Mouse (Mus musculus): Measurements from ENCODE around the gene Gjc3. TPM values are rescaled to one million over a fixed set of nuclear protein-coding genes. Genes with fewer than 3 reads are reported as not detected.
"Not testable (repeated sequence)": the region's sequence is repeated elsewhere in the genome, so short reads cannot be mapped to it uniquely, and the experiment has no call there.

Gjc3 gene
- total RNA-seq (2021), result 1 to 10 TPM; 2.3 to 2.4 TPM
- long read RNA-seq, experiment 1, full-length matches to known transcripts, result 1 of 1 reads
- long read RNA-seq, experiment 1, partial matches to known transcripts, result 0 of 1 reads
- long read RNA-seq, experiment 1, other reads (novel, unspliced or antisense), result 0 of 1 reads
- long read RNA-seq, experiment 2, full-length matches to known transcripts, result 1 of 2 reads
- long read RNA-seq, experiment 2, partial matches to known transcripts, result 0 of 2 reads
- long read RNA-seq, experiment 2, other reads (novel, unspliced or antisense), result 1 of 2 reads

- DNase-seq (ENCODE audit: low spot score in 2 of 2), result no peak
Observed at GRCm38 (mm10) chr5:137962945-137963344, at the start of gene Gjc3. TSS of gene Gjc3 (minus strand) at chr5:137963098.

- DNase-seq (ENCODE audit: low spot score in 2 of 2), result no peak
Observed at GRCm38 (mm10) chr5:138012382-138012781, 49.5 kb upstream of the Gjc3 start.

GRCm38 (mm10) chr5:138009437-138009836 is 46.5 kb upstream of the Gjc3 start:
- DNase-seq (ENCODE audit: low spot score in 2 of 2), result no peak

- DNase-seq (ENCODE audit: low spot score in 2 of 2), result no peak
Observed at GRCm38 (mm10) chr5:137986351-137986750, 23.5 kb upstream of the Gjc3 start.

- DNase-seq (ENCODE audit: low spot score in 2 of 2), result peak in 1 of 2 experiments; percentile 11
Observed at GRCm38 (mm10) chr5:137981300-137981699, 18.4 kb upstream of the Gjc3 start, which contains the start of gene Azgp1. TSS of gene Azgp1 (plus strand) at chr5:137981520.

- no peak for DNase-seq (ENCODE audit: low spot score in 2 of 2)
Observed at GRCm38 (mm10) chr5:137979081-137979480, 16.2 kb upstream of the Gjc3 start.

- DNase-seq (ENCODE audit: low spot score in 2 of 2), result no peak
Observed at GRCm38 (mm10) chr5:137977291-137977690, 14.4 kb upstream of the Gjc3 start.

- no peak for DNase-seq (ENCODE audit: low spot score in 2 of 2)
Observed at GRCm38 (mm10) chr5:137975434-137975833, 12.5 kb upstream of the Gjc3 start.

- no peak for DNase-seq (ENCODE audit: low spot score in 2 of 2)
Observed at GRCm38 (mm10) chr5:137974724-137975123, 11.8 kb upstream of the Gjc3 start.

- DNase-seq (ENCODE audit: low spot score in 2 of 2), result no peak
Observed at GRCm38 (mm10) chr5:137973738-137974137, 10.8 kb upstream of the Gjc3 start.

- no peak for DNase-seq (ENCODE audit: low spot score in 2 of 2)
Observed at GRCm38 (mm10) chr5:137973161-137973560, 10.3 kb upstream of the Gjc3 start.

- no peak for DNase-seq (ENCODE audit: low spot score in 2 of 2)
Observed at GRCm38 (mm10) chr5:137966492-137966891, 3.6 kb upstream of the Gjc3 start.

GRCm38 (mm10) chr5:137956404-137956803 is 6.5 kb downstream of the Gjc3 start:
- no peak for DNase-seq (ENCODE audit: low spot score in 2 of 2)

- peak in 1 of 2 experiments; percentile 4 for DNase-seq (ENCODE audit: low spot score in 2 of 2)
Observed at GRCm38 (mm10) chr5:137951218-137951617, 11.7 kb downstream of the Gjc3 start.

GRCm38 (mm10) chr5:137947303-137947702 is 15.6 kb downstream of the Gjc3 start:
- no peak for DNase-seq (ENCODE audit: low spot score in 2 of 2)

GRCm38 (mm10) chr5:137943133-137943532 is 19.8 kb downstream of the Gjc3 start:
- DNase-seq (ENCODE audit: low spot score in 2 of 2), result no peak

- DNase-seq (ENCODE audit: low spot score in 2 of 2), result no peak
Observed at GRCm38 (mm10) chr5:137940948-137941347, 21.9 kb downstream of the Gjc3 start.

GRCm38 (mm10) chr5:137937238-137937637 is 25.7 kb downstream of the Gjc3 start:
- no peak for DNase-seq (ENCODE audit: low spot score in 2 of 2)

GRCm38 (mm10) chr5:137936486-137936885 is 26.4 kb downstream of the Gjc3 start:
- no peak for DNase-seq (ENCODE audit: low spot score in 2 of 2)

GRCm38 (mm10) chr5:137933934-137934333 is 29.0 kb downstream of the Gjc3 start:
- not testable (repeated sequence) for DNase-seq (ENCODE audit: low spot score in 2 of 2)

GRCm38 (mm10) chr5:137928439-137928838 is 34.5 kb downstream of the Gjc3 start:
- DNase-seq (ENCODE audit: low spot score in 2 of 2), result no peak

GRCm38 (mm10) chr5:137922171-137922570 is 40.7 kb downstream of the Gjc3 start:
- no peak for DNase-seq (ENCODE audit: low spot score in 2 of 2)

- DNase-seq (ENCODE audit: low spot score in 2 of 2), result no peak
Observed at GRCm38 (mm10) chr5:137921532-137921931, 41.4 kb downstream of the Gjc3 start, which contains the start of gene Cyp3a13. TSS of gene Cyp3a13 (minus strand) at chr5:137921619.

All from adrenal gland, postnatal 4 days (tissue).